In genomic region chr6:65513813-65514212, GRCm38 (mm10) we compare ENCODE assay signal across 19 mouse cellular contexts. TPM values are rescaled to one million over a fixed set of nuclear protein-coding genes. Genes with fewer than 3 reads are reported as not detected.
DNase-seq lines count a peak whose midpoint lies in the region; TF ChIP-seq lines count a peak whose summit lies in the region.
"Had no signal": no experiment of that assay in that cellular context is flagged by ENCODE, and none has a peak within 500 bp of the region (broad histone marks: within the 10 kb centered on the region; RNA-seq: fewer than 3 reads in every experiment).

No protein-coding gene starts in this region.

- in situ Hi-C loops in CH12.LX (cut with MboI; ENCODE audit: low pct_ligation_motif_present, low pct_unique_long_range_greater_than_20kb, low sequenced_read_pairs): loop anchor here (5.0 kb wide), 1 partner anchor 53 kb away; no protein-coding TSS in a partner anchor

- TF ChIP-seq RAD21 in CH12.LX (IDR thresholded peaks at IDR 0.05; ENCODE audit: low read depth, low read length): no peak

- peak overlapping the region; percentile 39; the same call in 1 of the 2 replicates for H3K27ac ChIP-seq in CH12.LX (ENCODE audit: insufficient read depth, low read depth)

- H3K4me1 ChIP-seq in CH12.LX (ENCODE audit: control insufficient read depth in 1 of 2, insufficient read depth in 2 of 2): peaks cover 17 to 40% of the 10 kb centered on the region in 2 experiments

- H3K27me3 ChIP-seq in CH12.LX (replicated peaks): no peaks in the 10 kb centered on the region

- no peaks in the 10 kb centered on the region for H3K9me3 ChIP-seq in CH12.LX (replicated peaks; ENCODE audit: low read length)
- H3K9me3 ChIP-seq: G1E had no signal

- no peaks in the 10 kb centered on the region for H3K79me2 ChIP-seq in CH12.LX (replicated peaks; ENCODE audit: control insufficient read depth, extremely low read depth, insufficient read depth, poor library complexity, severe bottlenecking)

- H3K4me3 ChIP-seq in CH12.LX (replicated peaks in 1 of 3; ENCODE audit: low read depth in 2 of 3, low read length in 2 of 3, poor library complexity in 1 of 3): no peak overlapping the region

- TF ChIP-seq CTCF in CH12.LX (conservative IDR thresholded peaks at IDR 0.05 in 1 of 2, IDR thresholded peaks at IDR 0.05 in 1 of 2; ENCODE audit: low read depth in 2 of 2, low read length in 2 of 2): no peak

- dilution Hi-C loops in CH12.LX (cut with MboI; ENCODE audit: extremely low pct_ligation_motif_present, extremely low pct_unique_long_range_greater_than_20kb, low sequenced_read_pairs): no loop called here

- peak; percentile 20 for DNase-seq in CH12.LX (ENCODE audit: extremely low read depth)
- DNase-seq in frontal cortex, postnatal 10 days (ENCODE audit: low spot score in 2 of 2): no peak
- DNase-seq: adrenal gland, adult 2 months; adrenal gland, adult 8-10 months; adrenal gland, postnatal 10 days; adrenal gland, postnatal 14 days; adrenal gland, postnatal 25 days; adrenal gland, postnatal 36 days; B cell, adult 2 months; cerebellum, adult 11 months; cerebellum, adult 11-12 months; cerebellum, adult 18-20 months; cerebellum, adult 2 months; cerebellum, adult 8-10 months had no signal

- peak overlapping the region; percentile 58 for H3K4me2 ChIP-seq in CH12.LX (ENCODE audit: insufficient read depth, low read depth, poor library complexity, severe bottlenecking)

- TF ChIP-seq POLR2A in CH12.LX (IDR thresholded peaks at IDR 0.05; ENCODE audit: low read depth, low read length): no peak

- peak overlapping the region; percentile 18 for H3K9ac ChIP-seq in CH12.LX (ENCODE audit: insufficient read depth, low read depth)

- TF ChIP-seq EP300 in CH12.LX (IDR thresholded peaks at IDR 0.05; ENCODE audit: low read length): peak; percentile 68

- H3K36me3 ChIP-seq in CH12.LX (replicated peaks in 1 of 2; ENCODE audit: control insufficient read depth in 1 of 2, insufficient read depth in 1 of 2, low read length in 1 of 2): no peaks in the 10 kb centered on the region
- H3K36me3 ChIP-seq: G1E had no signal

TF ChIP-seq in CH12.LX, 34 proteins besides CTCF, POLR2A, EP300 and RAD21:
- TF ChIP-seq NELFE (IDR thresholded peaks at IDR 0.05; ENCODE audit: low read depth, low read length): no peak
- no peak for TF ChIP-seq TCF12 (IDR thresholded peaks at IDR 0.05; ENCODE audit: low read depth, low read length)
- TF ChIP-seq JUN (IDR thresholded peaks at IDR 0.05; ENCODE audit: insufficient read depth, low read depth, low read length): peak; percentile 38; the same call in 1 of the 2 replicates
- no peak for TF ChIP-seq MAX (IDR thresholded peaks at IDR 0.05; ENCODE audit: low read length)
- TF ChIP-seq CHD1 (IDR thresholded peaks at IDR 0.05; ENCODE audit: low read depth, low read length): no peak
- peak; percentile 45; the same call in 1 of the 2 replicates for TF ChIP-seq BHLHE40 (IDR thresholded peaks at IDR 0.05; ENCODE audit: low read depth, low read length)
- TF ChIP-seq ZNF384 (IDR thresholded peaks at IDR 0.05; ENCODE audit: low read depth, low read length): no peak
- TF ChIP-seq USF1 (IDR thresholded peaks at IDR 0.05; ENCODE audit: low read depth, low read length): no peak
- peak; percentile 70; the same call in 1 of the 2 replicates for TF ChIP-seq IRF4 (IDR thresholded peaks at IDR 0.05; ENCODE audit: low read depth, low read length)

RNA-seq across cellular contexts. Expression of gene Tnip3, which starts 11.3 kb away (rescaled TPM):
- total RNA-seq in CH12.LX (2012; rRNA removed) (1.4 and 1.5 TPM in 2 replicates), CH12.LX (2014; rRNA removed) (2.1 and 2.5 TPM in 2 replicates)
- 2.5 and 2.9 TPM in 2 replicates for polyA plus RNA-seq in CH12.LX (2012; ENCODE audit: insufficient read length, low read depth)
- total RNA-seq: ES-E14, MEL had no signal
- polyA plus RNA-seq: adrenal gland, adult 2 months; brain, embryonic 14.5 days; C2C12; cerebellum, adult 2 months; G1E had no signal
